Mouse (Mus musculus) kidney, embryonic 15.5 days (tissue): ENCODE results near the gene Usp29. TPM values are rescaled to one million over a fixed set of nuclear protein-coding genes. Genes with fewer than 3 reads are reported as not detected.

ENCODE experiments used
- ATAC-seq: fragments of 200-750 bp; cut with Nextera tagmentation; replicated peaks from 2 replicates; pipeline ENCODE4 v1.8.0; 2017; ENCODE audit warnings: moderate TSS enrichment; ENCODE audit not compliant: low FRiP score
- H3K27ac ChIP-seq: fragments of 300-500 bp; sonication (generic); 2 replicates; pipeline ENCODE4 v1.5.1; 2015; ENCODE audit warnings: mild to moderate bottlenecking, inconsistent platforms
- H3K27me3 ChIP-seq: fragments of 300-500 bp; sonication (generic); 2 replicates; pipeline ENCODE4 v1.6.1; 2015; ENCODE audit warnings: inconsistent platforms
- H3K36me3 ChIP-seq: fragments of 300-500 bp; sonication (generic); 2 replicates; pipeline ENCODE4 v1.6.1; 2015; ENCODE audit warnings: inconsistent platforms
- H3K4me1 ChIP-seq: fragments of 300-500 bp; sonication (generic); 2 replicates; pipeline ENCODE4 v1.6.1; 2015; ENCODE audit warnings: inconsistent platforms
- H3K4me2 ChIP-seq: fragments of 300-500 bp; sonication (generic); 2 replicates; pipeline ENCODE4 v1.6.1; 2015; ENCODE audit warnings: moderate library complexity, mild to moderate bottlenecking, inconsistent platforms
- H3K4me3 ChIP-seq: fragments of 300-500 bp; sonication (generic); replicated peaks from 2 replicates; pipeline ENCODE4 v1.5.1; 2015; ENCODE audit warnings: mild to moderate bottlenecking, inconsistent platforms
- H3K9ac ChIP-seq: fragments of 300-500 bp; sonication (generic); 2 replicates; pipeline ENCODE4 v1.6.1; 2015; ENCODE audit warnings: mild to moderate bottlenecking, inconsistent platforms
- H3K9me3 ChIP-seq: fragments of 300-500 bp; sonication (generic); replicated peaks from 2 replicates; pipeline ENCODE4 v1.6.1; 2016; ENCODE audit warnings: inconsistent platforms
- WGBS: fragments of 180-500 bp; shearing (Covaris S2); methylation state at CpG from one replicate; pipeline ENCODE4 v1.1.7; 2015; ENCODE audit warnings: mixed read lengths; 5-methylcytosine and 5-hydroxymethylcytosine counted together
- polyA plus RNA-seq: library from polyadenylated mRNA; unstranded; fragments of >200 nt; fragmentation: Nextera tagmentation; extraction: Ambion mirVana; gene quantifications from 2 replicates; pipeline ENCODE4 v1.2.1, GENCODE M21; 2015

The Usp29 gene
- 5.1 and 7.3 TPM in 2 replicates for polyA plus RNA-seq

DNA sequence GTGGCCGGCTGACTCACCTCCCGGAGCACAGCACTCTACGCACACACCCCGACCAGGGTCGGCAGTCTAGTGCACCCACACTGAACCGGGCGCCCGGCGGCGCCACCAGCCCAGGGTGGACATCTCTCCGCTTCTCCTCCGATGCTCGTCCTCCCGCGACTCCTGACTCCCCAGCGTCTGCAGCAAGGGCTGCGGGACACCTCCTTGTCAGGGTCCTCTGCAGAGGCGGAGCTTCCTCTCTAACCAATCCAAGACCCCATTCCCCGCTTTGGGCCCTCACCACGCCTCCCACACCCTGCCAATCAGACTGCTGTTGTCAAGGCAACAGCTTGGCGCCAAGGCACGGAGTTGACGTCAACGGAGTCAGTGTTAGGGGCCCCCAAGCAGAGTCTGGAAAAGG lies at the start of gene Usp29, which contains the start of gene Peg3:
Gene Usp29 (plus strand): TSS at position 338 of the 400 bp plus-strand sequence.
Gene Peg3 (minus strand): TSS at position 191 of the 400 bp plus-strand sequence.
- 51% methylated on average over 24 of the region's 24 CpGs for WGBS
- H3K4me3 ChIP-seq, result peak within 1 kb of the TSS; percentile 67

DNA sequence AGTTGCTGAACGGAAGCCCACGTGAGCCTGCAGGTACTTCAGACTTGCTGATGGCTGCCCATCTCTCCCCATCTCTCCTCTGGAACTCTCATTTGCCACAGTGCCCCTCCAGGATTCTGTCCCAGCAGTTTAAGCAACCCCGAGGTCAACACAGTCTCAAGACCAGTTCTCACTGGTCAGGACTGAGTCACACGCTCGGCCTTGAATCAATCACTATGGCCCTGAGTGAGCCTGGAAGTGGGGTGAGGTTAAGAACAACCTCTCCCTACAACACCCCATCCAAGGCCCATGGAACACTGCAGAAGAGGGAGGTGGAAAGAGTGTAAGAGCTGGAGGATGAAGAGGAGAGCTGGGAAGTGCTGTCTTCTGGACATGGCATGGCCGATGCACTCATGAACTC lies 44.9 kb upstream of the Usp29 start:
- no peaks in the 10 kb centered on the region for H3K27me3 ChIP-seq
- H3K4me3 ChIP-seq, result no peak overlapping the region
- no peak for ATAC-seq
- H3K4me2 ChIP-seq, result no peak overlapping the region
- H3K27ac ChIP-seq, result no peak overlapping the region
- H3K36me3 ChIP-seq, result 0 out of 2 replicates have a peak, but pooled peaks cover 3% of the 10 kb centered on the region
- H3K9ac ChIP-seq, result no peak overlapping the region
- WGBS, result 95% methylated on average over 6 of the region's 6 CpGs
- H3K9me3 ChIP-seq, result no peaks in the 10 kb centered on the region
- H3K4me1 ChIP-seq, result no peaks in the 10 kb centered on the region

More for the DNA sequence above, at the start of gene Usp29, which contains the start of gene Peg3:
- Histone ChIP-seq H3K27me3 (no peaks in the 10 kb centered on the region), H3K9ac (peak within 1 kb of the TSS; percentile 64), H3K27ac (peak within 1 kb of the TSS; percentile 96), H3K4me1 (0 out of 2 replicates have a peak, but pooled peaks cover 4% of the 10 kb centered on the region), H3K9me3 (peaks cover 31% of the 10 kb centered on the region), H3K4me2 (peak within 1 kb of the TSS; percentile 64), H3K36me3 (peaks cover 10% of the 10 kb centered on the region)
- peak; percentile 57 for ATAC-seq

DNA sequence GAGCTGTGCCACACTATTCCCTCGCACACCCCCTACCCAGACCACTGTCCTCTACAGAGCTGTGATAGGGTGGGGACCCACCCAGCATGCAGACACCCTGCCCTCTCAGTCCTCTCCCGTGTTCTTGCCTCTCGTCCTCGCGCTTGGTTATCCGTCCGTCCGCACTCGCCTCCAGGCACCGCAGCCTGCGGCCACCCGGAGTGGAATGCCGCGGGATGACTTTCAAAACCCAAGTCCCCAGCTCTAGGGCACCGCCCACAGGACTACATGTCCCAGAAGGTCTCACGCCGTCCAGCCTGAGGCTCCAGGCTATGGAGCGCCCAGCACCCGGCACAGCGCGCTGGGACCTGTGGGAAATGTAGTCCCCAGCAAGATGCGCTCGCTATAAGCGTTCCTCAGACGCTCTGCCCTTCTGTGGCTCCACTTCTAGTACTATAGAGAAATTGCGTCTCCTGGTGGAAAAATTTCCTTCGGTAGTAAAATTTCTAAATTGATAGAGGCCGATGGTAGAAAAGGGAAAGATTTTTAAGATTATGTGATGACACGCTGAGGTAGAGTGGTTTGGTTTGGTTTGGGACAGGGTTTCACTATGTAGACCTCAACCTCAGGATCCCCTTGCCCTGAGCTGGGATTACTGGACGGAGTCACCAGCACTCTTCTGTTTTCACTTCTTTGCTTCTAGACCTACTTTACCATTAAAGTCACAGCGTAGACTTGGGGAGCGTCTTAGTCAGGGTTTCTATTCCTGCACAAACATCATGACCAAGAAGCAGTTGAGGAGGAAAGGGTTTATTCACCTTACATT lies 33.9 kb upstream of the Usp29 start, which contains the start of gene Zim1:
Gene Zim1 (minus strand): TSS at position 210 of the 805 bp plus-strand sequence.
- H3K4me3 ChIP-seq, result peak within 1 kb of the TSS; percentile 59
- no peaks in the 10 kb centered on the region for H3K27me3 ChIP-seq
- 11% methylated on average over 32 of the region's 32 CpGs for WGBS
- H3K9ac ChIP-seq, result peak within 1 kb of the TSS; percentile 42
- ATAC-seq, result peak; percentile 100
- H3K9me3 ChIP-seq, result no peaks in the 10 kb centered on the region
- no peak within 1 kb of the TSS for H3K27ac ChIP-seq
- H3K4me2 ChIP-seq, result peak within 1 kb of the TSS; percentile 71
- no peaks in the 10 kb centered on the region for H3K36me3 ChIP-seq
- peaks cover 7% of the 10 kb centered on the region for H3K4me1 ChIP-seq

DNA sequence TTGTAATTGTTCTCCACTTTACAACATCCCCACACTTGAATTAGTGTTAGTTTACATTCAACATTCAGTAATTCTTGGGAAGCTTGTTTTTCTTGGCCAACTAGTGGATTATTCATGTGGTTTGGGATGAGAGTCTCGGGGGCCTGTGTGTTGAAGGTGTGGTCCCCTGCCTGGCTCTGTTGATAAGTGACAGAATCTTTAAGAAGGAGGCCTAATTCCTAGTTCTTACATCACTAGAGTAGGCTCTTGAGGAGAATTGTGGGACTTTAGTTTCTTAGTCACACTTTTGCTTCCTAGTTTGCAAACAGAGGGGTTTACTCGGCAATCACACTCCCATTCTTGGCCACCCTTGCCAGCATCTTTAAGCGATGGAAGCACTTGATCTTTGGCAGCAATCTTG lies 31.1 kb upstream of the Usp29 start:
- no peak overlapping the region for H3K27ac ChIP-seq
- H3K9ac ChIP-seq, result no peak overlapping the region
- H3K4me2 ChIP-seq, result no peak overlapping the region
- peaks cover 5% of the 10 kb centered on the region; the same call in 1 of the 2 replicates for H3K36me3 ChIP-seq
- H3K4me3 ChIP-seq, result no peak overlapping the region
- H3K27me3 ChIP-seq, result no peaks in the 10 kb centered on the region
- ATAC-seq, result no peak
- peaks cover 7% of the 10 kb centered on the region for H3K4me1 ChIP-seq
- no peaks in the 10 kb centered on the region for H3K9me3 ChIP-seq
- WGBS, result 67% methylated on average over 3 of the region's 3 CpGs

DNA sequence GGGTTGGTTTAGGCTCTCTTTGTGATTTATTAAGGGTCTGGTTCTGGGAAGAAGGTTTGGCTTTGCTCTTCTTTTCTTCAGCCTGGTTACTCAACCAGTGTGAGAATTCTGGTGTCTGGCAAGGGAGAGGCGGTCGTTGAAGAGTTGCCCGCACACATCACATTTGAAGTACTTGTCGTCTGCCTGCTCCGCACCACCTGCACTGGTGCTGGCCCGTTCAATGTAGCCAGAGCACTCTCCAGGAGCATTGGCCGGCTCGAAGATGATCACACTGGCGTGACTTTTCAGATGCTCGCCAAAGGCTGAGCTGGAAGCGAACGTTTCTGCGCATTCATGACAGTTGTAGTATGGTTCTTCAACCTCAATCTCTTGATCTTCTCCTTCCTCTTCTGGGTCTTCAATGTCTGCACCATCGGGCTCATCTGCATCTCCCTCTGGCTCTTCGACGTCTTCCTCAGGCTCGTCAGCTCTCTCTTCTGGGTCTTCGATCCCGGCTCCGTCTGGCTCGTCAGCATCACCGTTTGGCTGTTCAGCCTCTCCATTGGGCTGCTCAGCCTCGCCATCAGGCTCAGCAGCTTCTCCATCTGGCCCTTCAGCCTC lies 22.9 kb upstream of the Usp29 start:
- Histone ChIP-seq H3K4me2 (no peak overlapping the region), H3K9ac (no peak overlapping the region), H3K36me3 (peaks cover 78% of the 10 kb centered on the region), H3K27ac (no peak overlapping the region), H3K4me3 (no peak overlapping the region), H3K27me3 (no peaks in the 10 kb centered on the region), H3K4me1 (no peaks in the 10 kb centered on the region), H3K9me3 (peaks cover 6% of the 10 kb centered on the region; the same call in 1 of the 2 replicates)
- 93% methylated on average over 23 of the region's 23 CpGs for WGBS
- ATAC-seq, result no peak

DNA sequence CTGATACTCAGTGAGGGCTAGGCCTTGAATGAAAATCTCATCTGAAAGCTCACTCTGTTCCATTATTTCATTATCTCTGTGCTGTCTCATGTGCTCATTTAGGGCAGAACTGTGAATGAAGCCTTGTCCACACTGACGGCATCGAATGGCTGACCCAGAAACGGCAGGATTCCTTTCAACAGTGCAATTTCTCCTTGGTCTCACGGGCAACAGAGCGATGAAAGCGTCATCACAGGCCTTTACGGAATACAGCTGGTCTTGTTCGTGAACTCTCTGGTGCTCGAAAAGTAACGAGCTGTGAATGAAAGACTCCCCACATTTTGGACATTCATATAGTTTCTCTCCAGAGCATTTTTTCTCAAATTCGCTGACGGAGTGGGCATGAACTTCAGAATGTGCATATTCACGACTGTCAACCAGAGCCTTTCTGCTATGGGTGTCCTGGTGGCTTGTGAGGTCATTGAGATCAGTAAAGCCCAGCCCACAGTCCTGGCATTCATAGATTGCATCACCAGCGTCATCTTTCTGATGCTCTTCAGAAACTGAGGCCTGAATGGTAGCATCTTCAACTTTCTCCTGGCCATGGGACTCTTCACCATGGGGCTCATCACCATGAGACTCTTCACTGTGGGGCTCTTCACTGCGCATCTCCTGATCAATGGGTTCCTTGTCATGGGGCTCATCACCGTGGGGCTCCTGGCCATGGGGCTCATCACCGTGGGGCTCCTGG lies 21.8 kb upstream of the Usp29 start:
- Histone ChIP-seq H3K9ac (no peak overlapping the region), H3K9me3 (peaks cover 6% of the 10 kb centered on the region; the same call in 1 of the 2 replicates), H3K36me3 (peaks cover 89% of the 10 kb centered on the region), H3K4me1 (no peaks in the 10 kb centered on the region), H3K27ac (no peak overlapping the region), H3K4me3 (no peak overlapping the region), H3K4me2 (no peak overlapping the region), H3K27me3 (no peaks in the 10 kb centered on the region)
- ATAC-seq, result 0 out of 2 replicates have a peak, but pooled peaks have one; percentile 36
- 71% methylated on average over 17 of the region's 17 CpGs for WGBS

DNA sequence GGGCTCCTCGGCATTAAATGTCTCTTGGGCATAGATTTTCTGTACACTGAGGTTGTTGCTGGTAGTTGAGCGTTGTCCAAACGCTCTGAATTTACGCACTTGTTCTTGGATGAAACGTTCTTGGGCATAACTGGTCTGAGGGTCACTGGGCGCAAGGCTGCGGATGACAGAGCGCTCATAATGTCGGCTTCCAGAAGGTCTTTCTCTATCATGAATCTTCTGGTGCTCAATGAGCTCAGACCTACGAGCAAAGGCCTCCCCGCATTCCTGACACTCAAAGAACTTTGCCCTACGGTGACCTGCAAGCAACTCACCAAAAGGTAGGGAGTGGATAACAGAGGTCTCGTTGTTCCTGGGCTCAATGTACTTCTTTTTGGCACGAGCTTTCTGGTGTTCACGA lies 21.0 kb upstream of the Usp29 start:
- H3K9me3 ChIP-seq, result peaks cover 6% of the 10 kb centered on the region; the same call in 1 of the 2 replicates
- peaks cover 91% of the 10 kb centered on the region for H3K36me3 ChIP-seq
- no peak for ATAC-seq
- no peak overlapping the region for H3K9ac ChIP-seq
- no peak overlapping the region for H3K4me2 ChIP-seq
- no peak overlapping the region for H3K27ac ChIP-seq
- H3K4me3 ChIP-seq, result no peak overlapping the region
- no peaks in the 10 kb centered on the region for H3K27me3 ChIP-seq
- 88% methylated on average over 15 of the region's 15 CpGs for WGBS
- no peaks in the 10 kb centered on the region for H3K4me1 ChIP-seq

DNA sequence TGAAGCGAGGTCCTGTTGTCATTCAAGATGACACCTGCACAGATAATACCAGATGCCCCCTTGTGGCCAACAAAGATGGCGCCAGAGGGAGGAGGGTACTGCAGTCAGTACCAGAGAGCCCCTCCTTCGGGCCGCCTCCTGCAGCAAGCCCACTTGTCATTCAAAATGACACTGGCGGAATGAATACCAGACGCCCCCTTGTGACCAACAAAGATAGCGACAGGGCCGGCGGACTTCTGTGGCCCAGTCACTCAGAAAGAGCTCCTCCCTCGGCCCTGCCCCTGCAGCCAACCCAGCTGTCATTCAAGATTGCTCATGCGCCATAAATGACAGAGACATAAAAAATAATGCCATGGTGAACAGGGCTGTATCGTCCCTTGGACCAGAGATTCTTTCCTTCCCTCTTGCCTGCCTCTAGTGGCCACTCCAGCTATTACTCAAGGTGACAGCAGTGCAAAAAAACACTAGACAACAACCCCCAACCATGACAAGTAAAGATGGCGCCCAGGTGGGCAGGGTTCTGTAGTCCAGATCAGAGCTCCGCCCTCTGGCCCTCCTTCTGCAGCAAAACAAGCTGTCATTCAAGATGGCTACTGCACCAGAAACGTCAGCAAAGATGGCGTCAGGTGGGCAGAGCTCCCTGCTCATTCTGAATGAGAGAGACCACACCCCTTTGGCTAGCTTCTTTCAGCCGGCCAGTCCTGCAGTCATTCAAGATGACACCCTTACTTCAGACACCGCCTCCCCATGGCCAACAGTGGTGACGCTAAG lies 2.8 kb upstream of the Usp29 start:
- WGBS, result 53% methylated on average over 19 of the region's 19 CpGs
- peaks cover 34% of the 10 kb centered on the region for H3K36me3 ChIP-seq
- H3K27ac ChIP-seq, result peak overlapping the region; percentile 96
- peak overlapping the region; percentile 64 for H3K4me2 ChIP-seq
- peak; percentile 40 for ATAC-seq
- 0 out of 2 replicates have a peak, but pooled peaks cover 4% of the 10 kb centered on the region for H3K4me1 ChIP-seq
- H3K27me3 ChIP-seq, result no peaks in the 10 kb centered on the region
- peaks cover 31% of the 10 kb centered on the region for H3K9me3 ChIP-seq
- peak overlapping the region; percentile 67 for H3K4me3 ChIP-seq
- H3K9ac ChIP-seq, result no peak overlapping the region

DNA sequence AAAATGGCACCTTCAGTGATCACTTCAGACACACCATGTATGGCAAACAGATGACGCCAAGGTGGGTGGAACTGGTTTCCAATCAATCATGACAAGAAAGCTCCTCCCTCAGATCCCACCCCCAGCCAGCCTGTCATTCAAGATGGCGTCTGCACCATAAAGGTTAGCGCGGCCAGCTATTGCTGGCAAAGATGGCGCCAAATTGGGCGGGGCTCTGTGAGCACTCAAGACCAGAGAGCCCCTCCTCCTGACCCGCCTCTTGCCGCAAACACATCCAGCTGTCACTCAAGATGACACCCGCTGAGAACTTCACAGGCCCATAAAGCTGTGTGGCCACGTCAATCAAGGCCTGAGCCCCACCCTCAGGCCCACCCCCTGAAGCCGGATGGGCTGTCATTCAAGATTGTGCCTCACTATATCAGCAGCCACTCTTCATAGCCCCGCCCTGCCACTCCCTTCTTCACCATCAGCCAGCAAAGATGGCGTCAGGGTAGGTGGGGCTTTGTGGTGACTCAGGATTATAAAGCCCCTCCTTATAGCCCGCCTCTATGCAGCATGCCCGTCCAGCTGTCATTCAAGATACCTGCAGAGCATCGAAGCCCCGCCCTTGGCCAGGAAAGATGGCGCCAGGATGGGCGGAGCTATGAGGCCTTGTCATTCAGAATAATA lies 2.0 kb upstream of the Usp29 start:
- Histone ChIP-seq H3K4me3 (peak overlapping the region; percentile 67), H3K4me1 (0 out of 2 replicates have a peak, but pooled peaks cover 4% of the 10 kb centered on the region), H3K27ac (peak overlapping the region; percentile 96), H3K9ac (no peak overlapping the region), H3K9me3 (peaks cover 31% of the 10 kb centered on the region), H3K4me2 (peak overlapping the region; percentile 64), H3K36me3 (peaks cover 27% of the 10 kb centered on the region), H3K27me3 (no peaks in the 10 kb centered on the region)
- peak; percentile 84 for ATAC-seq
- WGBS, result 52% methylated on average over 19 of the region's 19 CpGs

DNA sequence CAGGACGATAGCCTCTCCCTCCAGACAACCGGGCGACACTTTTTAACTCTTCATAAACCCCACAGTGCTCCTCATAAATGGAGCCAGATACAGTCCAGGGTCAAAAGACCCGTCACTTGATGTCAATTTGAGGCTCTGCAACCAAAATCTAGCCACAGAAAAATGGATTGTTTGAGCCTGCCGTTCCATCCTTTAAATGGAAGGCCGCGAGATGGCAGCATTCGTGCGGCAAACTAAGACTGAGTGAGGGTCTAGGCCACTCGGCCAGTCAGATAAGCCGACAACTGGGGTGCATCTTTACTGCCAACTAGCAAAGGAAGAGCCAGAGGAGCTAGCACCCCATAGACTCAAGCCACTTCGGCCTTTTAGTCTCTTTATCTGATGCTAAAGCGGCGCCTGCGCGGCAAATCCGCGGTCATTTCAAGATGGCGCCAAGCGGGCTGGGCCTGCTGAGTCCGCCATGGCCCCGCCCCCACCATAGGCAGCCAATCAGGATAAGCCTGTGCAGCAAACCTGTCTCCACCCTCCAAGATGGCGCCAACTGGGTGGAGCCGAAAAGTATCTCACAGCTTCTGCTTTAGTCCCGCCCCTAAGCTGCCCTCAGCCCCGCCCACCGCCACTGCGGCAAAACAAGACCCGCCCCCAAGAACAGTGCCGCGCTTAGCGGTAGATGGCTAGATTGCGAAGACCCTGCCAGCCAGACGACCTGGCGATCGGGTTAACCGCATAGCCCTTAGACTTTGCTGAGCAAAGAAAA lies 1.1 kb upstream of the Usp29 start:
- Histone ChIP-seq H3K9ac (peak overlapping the region; percentile 64), H3K9me3 (peaks cover 31% of the 10 kb centered on the region), H3K27me3 (no peaks in the 10 kb centered on the region), H3K4me1 (0 out of 2 replicates have a peak, but pooled peaks cover 4% of the 10 kb centered on the region), H3K4me3 (peak overlapping the region; percentile 67), H3K27ac (peak overlapping the region; percentile 96), H3K36me3 (peaks cover 20% of the 10 kb centered on the region), H3K4me2 (peak overlapping the region; percentile 64)
- WGBS, result 51% methylated on average over 37 of the region's 37 CpGs
- ATAC-seq, result peak; percentile 65
